Mouse (Mus musculus): Measurements from ENCODE around the gene Hist1h3a.
"Not testable (repeated sequence)": the region's sequence is repeated elsewhere in the genome, so short reads cannot be mapped to it uniquely, and the experiment has no call there.

DNA sequence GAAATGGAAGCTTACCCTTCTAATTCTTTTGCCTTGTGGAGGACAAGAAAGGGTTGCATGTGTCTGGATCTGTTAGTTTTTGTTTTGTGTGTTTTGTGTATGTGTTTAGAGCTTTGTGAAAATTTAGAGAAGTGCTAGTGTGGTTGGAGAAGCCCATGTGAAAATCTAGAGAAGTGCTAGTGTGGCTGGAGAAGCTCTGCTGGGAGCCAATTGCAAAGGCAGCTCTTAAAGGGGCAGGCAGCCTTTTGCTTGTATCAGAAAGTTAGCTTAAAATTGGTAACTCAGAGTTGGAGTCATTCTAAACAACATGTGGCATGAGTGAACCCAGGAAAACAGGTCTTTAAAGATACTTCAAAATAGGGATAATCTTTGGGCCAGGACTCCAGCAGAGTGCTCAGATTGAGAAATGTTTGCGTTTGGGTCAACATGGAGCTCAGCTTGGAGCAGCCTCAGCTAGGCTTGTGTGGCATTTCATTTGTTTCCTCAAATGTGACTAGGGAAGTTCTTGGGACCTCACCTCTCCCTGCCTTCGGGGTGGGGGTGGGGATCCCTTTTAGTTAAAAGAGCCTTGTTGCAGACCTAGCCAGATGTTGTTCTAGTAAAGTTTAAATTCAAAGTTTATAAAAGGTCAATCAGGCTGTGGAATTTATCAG is 44.5 kb downstream of the Hist1h3a start:
- TF ChIP-seq CTCF, POLR2A (IDR thresholded peaks at IDR 0.05; ENCODE audit: extremely low read depth, insufficient read depth, low read length): not testable (repeated sequence)

All from cortical plate, adult 2 months (tissue).